Mouse (Mus musculus): Measurements from ENCODE around the gene Gm4981.
"Not testable (repeated sequence)": the region's sequence is repeated elsewhere in the genome, so short reads cannot be mapped to it uniquely, and the experiment has no call there.

Gm4981 gene

GRCm38 (mm10) chr10:58223161-58223560 lies 13.3 kb downstream of the Gm4981 start:
- DNase-seq (ENCODE audit: low read depth, low spot score): not testable (repeated sequence)

GRCm38 (mm10) chr10:58221571-58221970 lies 14.9 kb downstream of the Gm4981 start:
- DNase-seq (ENCODE audit: low read depth, low spot score): not testable (repeated sequence)

- DNase-seq (ENCODE audit: low read depth, low spot score): no peak
These were observed 15.8 kb downstream of the Gm4981 start for GRCm38 (mm10) chr10:58220726-58221125.

- no peak for DNase-seq (ENCODE audit: low read depth, low spot score)
These were observed 19.1 kb downstream of the Gm4981 start for GRCm38 (mm10) chr10:58217366-58217765.

GRCm38 (mm10) chr10:58215353-58215752 lies 21.1 kb downstream of the Gm4981 start:
- no peak for DNase-seq (ENCODE audit: low read depth, low spot score)

GRCm38 (mm10) chr10:58214934-58215333 lies 21.6 kb downstream of the Gm4981 start:
- no peak for DNase-seq (ENCODE audit: low read depth, low spot score)

GRCm38 (mm10) chr10:58214497-58214896 lies 22.0 kb downstream of the Gm4981 start:
- DNase-seq (ENCODE audit: low read depth, low spot score): no peak

- no peak for DNase-seq (ENCODE audit: low read depth, low spot score)
These were observed 24.3 kb downstream of the Gm4981 start for GRCm38 (mm10) chr10:58212230-58212629.

GRCm38 (mm10) chr10:58211213-58211612 lies 25.3 kb downstream of the Gm4981 start:
- no peak for DNase-seq (ENCODE audit: low read depth, low spot score)

- DNase-seq (ENCODE audit: low read depth, low spot score): no peak
These were observed 26.0 kb downstream of the Gm4981 start for GRCm38 (mm10) chr10:58210514-58210913.

- DNase-seq (ENCODE audit: low read depth, low spot score): no peak
These were observed 26.6 kb downstream of the Gm4981 start for GRCm38 (mm10) chr10:58209710-58210467.

- no peak for DNase-seq (ENCODE audit: low read depth, low spot score)
These were observed 29.7 kb downstream of the Gm4981 start for GRCm38 (mm10) chr10:58206639-58207404.

- DNase-seq (ENCODE audit: low read depth, low spot score): no peak
These were observed 30.5 kb downstream of the Gm4981 start for GRCm38 (mm10) chr10:58205986-58206385.
